Mouse (Mus musculus) testis, adult 2 months (tissue): ENCODE data around the gene Psmc4. TPM values are rescaled to one million over a fixed set of nuclear protein-coding genes. Genes with fewer than 3 reads are reported as not detected.

Experiments used
- H3K27ac ChIP-seq: fragments of 200-500 bp; 2 replicates; pipeline ENCODE4 v1.5.1; 2012; ENCODE audit warnings: low read depth, low read length; ENCODE audit not compliant: control insufficient read depth, insufficient read depth
- H3K27me3 ChIP-seq: fragments of 200-500 bp; 2 replicates; pipeline ENCODE4 v1.6.1; 2012; ENCODE audit warnings: mild to moderate bottlenecking, low read length, moderate library complexity; ENCODE audit not compliant: control insufficient read depth, insufficient read depth
- H3K36me3 ChIP-seq: fragments of 200-500 bp; 2 replicates; pipeline ENCODE4 v1.6.1; 2012; ENCODE audit warnings: mild to moderate bottlenecking, low read length; ENCODE audit not compliant: control insufficient read depth, insufficient read depth
- H3K4me1 ChIP-seq: fragments of 200-500 bp; 2 replicates; pipeline ENCODE4 v1.6.1; 2012; ENCODE audit warnings: low read length; ENCODE audit not compliant: control insufficient read depth, insufficient read depth
- H3K4me3 ChIP-seq: fragments of 200-500 bp; 2 replicates; pipeline ENCODE4 v1.5.1; 2012; ENCODE audit warnings: low read depth, mild to moderate bottlenecking, low read length, moderate library complexity, mixed read lengths; ENCODE audit not compliant: control insufficient read depth
- CTCF ChIP-seq: fragments of 200-500 bp; IDR thresholded peaks from 2 replicates; pipeline ENCODE4 v1.5.1; 2012; ENCODE audit warnings: low read depth, mild to moderate bottlenecking, inconsistent platforms, low read length, moderate library complexity; ENCODE audit not compliant: control insufficient read depth, insufficient read depth, insufficient replicate concordance
- POLR2A ChIP-seq: fragments of 200-500 bp; IDR thresholded peaks from 2 replicates; pipeline ENCODE4 v1.6.1; 2012; ENCODE audit warnings: low read depth, mild to moderate bottlenecking, inconsistent platforms, low read length, moderate library complexity; ENCODE audit not compliant: control insufficient read depth
- polyA plus RNA-seq: library from polyadenylated mRNA; depleted of rRNA; stranded (reverse); fragments of >200 nt; gene quantifications from 2 replicates; pipeline ENCODE4 v1.2.3, GENCODE M21; 2012; rRNA removed

The Psmc4 gene
- polyA plus RNA-seq = 55.5 and 57.6 TPM in 2 replicates

DNA sequence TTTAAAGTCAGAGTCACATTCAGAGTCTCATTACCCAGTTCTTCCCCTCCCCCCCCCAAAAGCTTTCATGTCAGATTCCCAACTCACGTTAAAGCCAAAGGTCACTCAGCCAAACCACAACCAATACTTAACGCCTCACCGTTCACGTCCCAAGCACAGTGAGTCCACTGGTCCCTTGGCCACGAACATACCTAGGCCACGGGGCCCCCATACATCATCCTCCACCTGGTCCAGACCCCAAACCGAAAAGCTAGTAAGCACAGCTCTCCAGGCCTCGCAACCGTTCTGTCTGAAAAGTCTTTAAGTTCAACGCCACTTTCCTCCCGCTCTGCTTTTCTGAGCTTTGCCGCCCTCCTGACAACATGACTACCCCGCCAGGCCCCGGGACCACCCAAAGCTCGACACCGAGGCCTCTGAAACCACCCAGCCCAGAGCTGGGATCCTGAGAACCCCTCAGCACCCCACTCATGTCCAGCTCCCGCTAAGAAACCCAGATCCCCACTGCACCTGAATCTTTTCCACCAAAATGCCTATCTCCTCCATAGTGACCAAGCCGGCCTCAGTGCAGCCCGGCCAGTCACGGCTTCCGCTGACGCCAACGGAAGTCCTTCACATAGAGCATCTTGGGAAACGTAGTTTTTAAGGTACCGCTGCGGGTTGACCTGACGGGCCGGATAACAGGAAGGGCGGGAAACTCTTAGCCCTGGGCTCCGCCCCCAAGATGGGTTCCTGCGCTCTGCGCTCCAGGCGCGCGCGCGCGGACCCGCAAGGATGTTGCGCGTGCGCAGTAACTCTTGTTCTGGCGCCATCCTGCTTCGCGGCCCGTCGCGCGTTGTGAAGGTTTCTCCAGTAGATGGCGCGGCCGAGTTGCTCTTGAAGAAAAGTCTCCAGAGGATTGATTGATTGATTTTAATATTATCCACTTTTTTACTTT lies at the start of gene Psmc4:
Gene Psmc4 (minus strand): TSS at position 626 of the 934 bp plus-strand sequence.
- Histone ChIP-seq H3K4me1 (peaks cover 11% of the 10 kb centered on the region), H3K27ac (peak within 1 kb of the TSS; percentile 54), H3K4me3 (peak within 1 kb of the TSS; percentile 93), H3K36me3 (peaks cover 8% of the 10 kb centered on the region), H3K27me3 (no peaks in the 10 kb centered on the region)
- TF ChIP-seq CTCF (peak; percentile 63; the same call in 1 of the 2 replicates), POLR2A (peak; percentile 78)

DNA sequence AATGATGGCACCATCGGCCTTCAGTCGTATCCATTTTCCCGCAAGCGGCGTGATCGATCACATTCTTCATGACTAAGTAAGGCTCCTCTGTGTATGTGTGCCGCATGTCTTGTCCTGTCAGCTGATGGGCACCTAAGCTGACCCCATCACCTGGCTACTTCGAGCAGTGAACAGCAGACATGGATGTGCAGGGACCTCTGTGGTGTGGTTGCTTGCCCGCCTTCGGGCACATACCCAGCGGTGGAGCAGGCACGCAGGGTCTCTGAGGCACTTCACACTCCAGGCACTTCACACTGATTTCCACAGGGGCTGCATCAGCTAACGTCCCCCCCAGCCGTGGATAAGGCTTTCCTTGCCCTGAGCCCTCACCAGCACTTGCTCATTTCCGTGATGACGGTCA lies 49.2 kb upstream of the Psmc4 start:
- TF ChIP-seq POLR2A = no peak
- no peak for TF ChIP-seq CTCF
- Histone ChIP-seq H3K27ac (no peak overlapping the region), H3K4me1 (peaks cover 6% of the 10 kb centered on the region; the same call in 1 of the 2 replicates), H3K36me3 (no peaks in the 10 kb centered on the region), H3K4me3 (no peak overlapping the region), H3K27me3 (no peaks in the 10 kb centered on the region)

DNA sequence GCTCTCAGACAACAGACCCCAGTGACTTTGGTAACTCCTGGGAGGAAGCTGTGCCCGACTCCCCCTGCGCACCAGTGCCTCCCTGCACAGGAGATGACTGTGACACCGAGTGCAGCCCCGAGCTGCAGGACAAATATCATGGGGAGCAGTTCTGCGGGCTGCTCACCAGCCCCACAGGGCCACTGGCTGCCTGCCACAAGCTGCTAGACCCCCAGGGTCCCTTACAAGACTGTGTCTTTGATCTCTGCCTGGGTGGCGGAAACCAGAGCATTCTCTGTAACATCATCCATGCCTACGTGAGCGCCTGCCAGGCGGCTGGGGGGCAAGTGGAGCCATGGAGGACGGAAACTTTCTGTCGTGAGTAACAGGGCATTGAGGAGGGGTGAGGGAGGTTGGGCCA lies 43.6 kb upstream of the Psmc4 start:
- Histone ChIP-seq H3K4me3 (no peak overlapping the region), H3K36me3 (no peaks in the 10 kb centered on the region), H3K27me3 (no peaks in the 10 kb centered on the region), H3K4me1 (no peaks in the 10 kb centered on the region), H3K27ac (no peak overlapping the region)
- TF ChIP-seq CTCF (no peak), POLR2A (no peak)

DNA sequence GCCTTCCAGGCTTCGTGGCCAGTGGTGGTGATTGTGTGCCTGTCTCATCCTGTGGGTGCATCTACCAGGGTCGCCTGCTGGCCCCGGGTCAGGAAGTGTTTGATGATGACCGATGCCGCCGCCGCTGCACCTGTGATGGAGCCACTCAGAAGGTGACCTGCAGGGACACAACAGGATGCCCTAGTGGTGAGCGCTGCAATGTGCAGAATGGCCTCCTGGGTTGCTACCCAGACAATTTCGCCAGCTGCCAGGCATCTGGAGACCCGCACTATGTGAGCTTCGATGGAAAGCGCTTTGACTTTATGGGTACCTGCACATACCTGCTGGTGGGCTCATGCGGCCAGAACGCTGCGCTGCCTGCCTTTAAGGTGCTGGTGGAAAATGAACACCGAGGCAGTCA lies 36.3 kb upstream of the Psmc4 start:
- Histone ChIP-seq H3K4me3 (no peak overlapping the region), H3K4me1 (no peaks in the 10 kb centered on the region), H3K36me3 (no peaks in the 10 kb centered on the region), H3K27me3 (no peaks in the 10 kb centered on the region), H3K27ac (no peak overlapping the region)
- TF ChIP-seq CTCF = no peak
- no peak for TF ChIP-seq POLR2A

DNA sequence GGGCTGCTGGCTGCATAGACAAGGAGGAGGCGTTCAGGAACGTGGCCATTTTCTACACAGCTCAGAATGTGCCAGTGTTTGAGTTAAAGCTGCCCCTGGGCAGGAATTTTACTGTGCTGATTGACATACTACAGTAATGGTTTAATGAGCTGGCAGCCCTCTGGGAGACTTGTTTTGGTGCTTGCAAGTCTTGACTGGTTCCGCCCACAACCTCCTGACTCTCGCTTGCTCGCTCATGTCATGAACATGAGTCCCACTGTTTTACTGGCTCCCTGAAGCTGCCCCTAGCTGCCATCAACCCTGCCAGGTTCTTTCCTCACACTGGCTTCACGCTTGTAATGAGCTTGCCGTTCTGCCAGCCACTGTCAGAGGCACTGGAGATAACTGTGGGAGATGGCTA lies 34.3 kb upstream of the Psmc4 start:
- no peaks in the 10 kb centered on the region for H3K27me3 ChIP-seq
- TF ChIP-seq POLR2A = no peak
- TF ChIP-seq CTCF = no peak
- no peak overlapping the region for H3K27ac ChIP-seq
- H3K4me3 ChIP-seq = no peak overlapping the region
- no peaks in the 10 kb centered on the region for H3K36me3 ChIP-seq
- no peaks in the 10 kb centered on the region for H3K4me1 ChIP-seq

DNA sequence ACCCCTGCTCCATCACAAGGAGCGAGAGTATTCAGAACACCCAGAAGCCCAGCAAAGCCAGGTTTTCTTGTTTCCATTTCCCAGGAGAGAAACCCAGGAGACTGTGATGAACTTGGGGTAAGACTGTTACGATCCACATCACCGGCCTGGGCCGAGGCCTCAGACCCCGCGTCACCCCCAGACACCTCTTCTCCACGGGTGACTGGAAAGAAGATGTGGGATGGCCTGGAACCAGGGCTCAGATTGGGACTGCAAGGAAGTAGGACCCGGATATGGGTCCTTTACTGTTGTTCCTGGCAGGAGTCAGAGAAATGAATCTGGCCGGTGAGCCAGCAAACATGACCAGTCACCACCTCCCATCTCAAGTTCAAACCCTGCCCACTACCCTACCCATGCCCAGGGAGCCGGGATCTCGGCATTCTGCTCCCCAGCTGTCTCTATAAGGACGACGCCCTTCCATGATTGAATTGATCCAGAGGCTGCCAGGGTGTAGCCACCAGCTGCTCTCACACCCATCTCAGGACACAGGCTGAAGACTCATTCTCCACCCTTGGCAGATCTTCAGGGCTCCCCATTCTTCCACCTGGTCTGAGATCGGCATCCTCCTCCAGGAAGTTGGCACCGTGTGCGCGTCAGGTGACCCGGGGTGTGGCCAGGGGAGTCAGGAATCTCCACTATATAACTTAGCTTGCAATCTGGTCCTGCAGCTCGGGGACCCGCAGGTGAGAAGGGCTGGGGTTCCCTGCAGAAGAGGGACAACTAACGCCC lies 20.8 kb upstream of the Psmc4 start, which contains the start of gene Fcgbp:
Gene Fcgbp (plus strand): TSS at position 706 of the 768 bp plus-strand sequence.
- H3K27ac ChIP-seq = no peak within 1 kb of the TSS
- no peak within 1 kb of the TSS for H3K4me3 ChIP-seq
- no peaks in the 10 kb centered on the region; the same call in 1 of the 2 replicates for H3K4me1 ChIP-seq
- H3K27me3 ChIP-seq = no peaks in the 10 kb centered on the region
- H3K36me3 ChIP-seq = no peaks in the 10 kb centered on the region
- TF ChIP-seq POLR2A (no peak), CTCF (no peak)
